Mouse (Mus musculus) heart, embryonic 16.5 days (tissue): Measurements from ENCODE around the gene Fnbp1l. TPM values are rescaled to one million over a fixed set of nuclear protein-coding genes. Genes with fewer than 3 reads are reported as not detected.
A peak's percentile ranks its signal among the peaks of the same experiment; 100 is the strongest.

Experiments used
- ATAC-seq: fragments of 200-750 bp; cut with Nextera tagmentation; replicated peaks from 2 replicates; pipeline ENCODE4 v1.8.0; 2017; ENCODE audit warnings: moderate number of reproducible peaks; ENCODE audit not compliant: insufficient read depth, low FRiP score; ENCODE audit errors: extremely low read depth
- H3K27ac ChIP-seq: fragments of 300-500 bp; sonication (generic); 2 replicates; pipeline ENCODE4 v1.5.1; 2014; ENCODE audit warnings: mild to moderate bottlenecking, low read length, control low read depth, moderate library complexity
- H3K27me3 ChIP-seq: fragments of 300-500 bp; sonication (generic); 2 replicates; pipeline ENCODE4 v1.6.1; 2014; ENCODE audit warnings: low read length, mixed read lengths; ENCODE audit not compliant: control insufficient read depth, insufficient read depth
- H3K36me3 ChIP-seq: fragments of 300-500 bp; sonication (generic); 2 replicates; pipeline ENCODE4 v1.6.1; 2014; ENCODE audit not compliant: control insufficient read depth, insufficient read depth
- H3K4me1 ChIP-seq: fragments of 300-500 bp; sonication (generic); 2 replicates; pipeline ENCODE4 v1.6.1; 2014; ENCODE audit warnings: low read length, mixed read lengths; ENCODE audit not compliant: control insufficient read depth, insufficient read depth
- H3K4me2 ChIP-seq: fragments of 300-500 bp; sonication (generic); 2 replicates; pipeline ENCODE4 v1.6.1; 2014; ENCODE audit warnings: low read depth, mild to moderate bottlenecking, control low read depth, low read length
- H3K4me3 ChIP-seq: fragments of 300-500 bp; sonication (generic); 2 replicates; pipeline ENCODE4 v1.5.1; 2014; ENCODE audit warnings: mild to moderate bottlenecking, control low read depth, low read length
- H3K9ac ChIP-seq: fragments of 300-500 bp; sonication (generic); 2 replicates; pipeline ENCODE4 v1.6.1; 2014; ENCODE audit warnings: low read length, control low read depth
- H3K9me3 ChIP-seq: fragments of 300-500 bp; sonication (generic); replicated peaks from 2 replicates; pipeline ENCODE4 v1.6.1; 2016; ENCODE audit warnings: low read length; ENCODE audit not compliant: control insufficient read depth
- WGBS: fragments of 180-500 bp; shearing (Covaris S2); extraction: QIAGEN DNeasy Blood & Tissue Kit; methylation state at CpG from one replicate; pipeline ENCODE4 v1.1.7; 2014; 5-methylcytosine and 5-hydroxymethylcytosine counted together
- polyA plus RNA-seq: library from polyadenylated mRNA; unstranded; fragments of >200 nt; fragmentation: Nextera tagmentation; extraction: Ambion mirVana; gene quantifications from 2 replicates; pipeline ENCODE4 v1.2.1, GENCODE M21; 2015

Gene Fnbp1l
- 22.9 and 27.5 TPM in 2 replicates for polyA plus RNA-seq

DNA sequence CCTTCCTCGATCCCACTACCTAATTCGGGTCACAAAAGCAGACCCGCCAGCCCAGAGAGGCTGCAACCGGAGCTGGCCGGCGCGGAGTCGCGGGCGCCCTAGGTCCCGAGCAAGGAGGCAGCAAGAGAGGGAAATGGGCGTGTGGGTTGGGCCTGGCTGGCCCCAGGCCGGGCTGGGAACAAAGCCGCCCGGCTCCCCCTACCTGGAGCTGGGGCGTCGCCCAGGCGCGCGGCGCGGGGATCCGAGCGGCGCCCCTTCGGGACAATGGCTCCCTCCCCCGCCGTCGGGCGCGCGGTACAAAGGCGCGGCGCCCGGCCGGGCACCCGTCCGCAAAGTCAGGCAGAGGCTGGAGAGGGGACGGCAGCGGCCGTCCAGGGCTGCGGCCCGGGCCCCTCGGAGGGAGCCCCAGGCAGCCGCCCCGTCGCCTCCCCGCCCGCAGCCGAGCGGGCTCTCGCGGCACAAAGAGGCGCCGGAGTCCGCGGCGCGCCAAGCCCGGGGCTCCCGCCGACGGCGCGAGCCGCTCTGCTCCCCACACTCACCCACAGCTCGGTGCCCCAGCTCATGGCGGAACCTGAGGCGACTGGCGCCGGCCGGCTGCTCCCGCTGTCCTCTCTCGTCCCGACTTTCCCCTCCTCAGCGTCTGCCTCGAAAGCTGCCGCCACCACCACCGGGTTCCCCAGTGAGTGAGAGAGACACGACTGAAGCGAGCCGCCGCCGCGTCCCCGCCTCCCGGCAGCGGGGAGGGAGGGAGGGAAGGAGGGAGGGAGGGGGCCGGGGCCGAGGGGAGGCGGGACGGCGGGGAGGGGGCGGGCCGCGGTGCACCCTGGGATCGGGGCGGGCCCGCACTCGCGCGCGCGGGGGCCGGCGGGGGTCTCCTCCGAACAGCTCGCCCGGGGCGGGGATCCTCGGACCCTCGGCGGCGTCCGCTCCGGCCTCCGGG, at the start of gene Fnbp1l:
Fnbp1l (minus strand) TSS at position 725 of the 940 bp plus-strand sequence.
- ATAC-seq: peak; percentile 88
- peak within 1 kb of the TSS; percentile 91 for H3K4me3 ChIP-seq
- no peaks in the 10 kb centered on the region for H3K9me3 ChIP-seq
- H3K9ac ChIP-seq: peak within 1 kb of the TSS; percentile 97
- peak within 1 kb of the TSS; percentile 98 for H3K27ac ChIP-seq
- under 1% methylated on average over 74 of the region's 118 CpGs for WGBS
- H3K27me3 ChIP-seq: no peaks in the 10 kb centered on the region
- no peaks in the 10 kb centered on the region for H3K36me3 ChIP-seq
- peak within 1 kb of the TSS; percentile 87 for H3K4me2 ChIP-seq
- peaks cover 8% of the 10 kb centered on the region for H3K4me1 ChIP-seq

DNA sequence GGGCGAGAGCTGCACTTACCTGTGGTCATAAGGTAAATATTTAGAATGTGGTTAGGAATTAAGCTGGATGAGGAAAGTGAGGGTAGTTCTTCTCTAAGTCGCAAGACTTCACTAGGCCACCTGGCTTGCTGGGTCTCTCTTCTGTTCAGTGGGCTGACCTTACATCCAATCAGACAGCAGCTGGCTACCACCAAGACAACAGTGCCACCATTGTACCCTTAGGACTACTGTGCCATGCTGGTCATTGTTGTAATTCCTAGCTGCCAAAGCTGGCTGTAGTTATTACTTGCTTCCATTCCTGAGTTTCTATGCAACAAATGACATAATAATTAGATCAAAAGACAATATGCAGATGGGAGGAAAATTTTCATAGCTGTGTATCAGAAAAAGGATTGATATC, 41.3 kb upstream of the Fnbp1l start:
- Histone ChIP-seq H3K27ac (no peak overlapping the region), H3K9ac (no peak overlapping the region), H3K36me3 (no peaks in the 10 kb centered on the region), H3K9me3 (no peaks in the 10 kb centered on the region), H3K4me1 (no peaks in the 10 kb centered on the region), H3K4me2 (no peak overlapping the region), H3K4me3 (no peak overlapping the region), H3K27me3 (no peaks in the 10 kb centered on the region)
- no peak for ATAC-seq
- 75% methylated on average over 2 of the region's 2 CpGs for WGBS

GRCm38 (mm10) chr3:122659261-122659917, 39.9 kb upstream of the Fnbp1l start:
- WGBS: 76% methylated on average over 5 of the region's 5 CpGs
- Histone ChIP-seq H3K9me3 (no peaks in the 10 kb centered on the region), H3K36me3 (no peaks in the 10 kb centered on the region), H3K4me1 (no peaks in the 10 kb centered on the region), H3K4me2 (no peak overlapping the region), H3K27ac (no peak overlapping the region), H3K9ac (no peak overlapping the region), H3K4me3 (no peak overlapping the region), H3K27me3 (no peaks in the 10 kb centered on the region)
- ATAC-seq: no peak

DNA sequence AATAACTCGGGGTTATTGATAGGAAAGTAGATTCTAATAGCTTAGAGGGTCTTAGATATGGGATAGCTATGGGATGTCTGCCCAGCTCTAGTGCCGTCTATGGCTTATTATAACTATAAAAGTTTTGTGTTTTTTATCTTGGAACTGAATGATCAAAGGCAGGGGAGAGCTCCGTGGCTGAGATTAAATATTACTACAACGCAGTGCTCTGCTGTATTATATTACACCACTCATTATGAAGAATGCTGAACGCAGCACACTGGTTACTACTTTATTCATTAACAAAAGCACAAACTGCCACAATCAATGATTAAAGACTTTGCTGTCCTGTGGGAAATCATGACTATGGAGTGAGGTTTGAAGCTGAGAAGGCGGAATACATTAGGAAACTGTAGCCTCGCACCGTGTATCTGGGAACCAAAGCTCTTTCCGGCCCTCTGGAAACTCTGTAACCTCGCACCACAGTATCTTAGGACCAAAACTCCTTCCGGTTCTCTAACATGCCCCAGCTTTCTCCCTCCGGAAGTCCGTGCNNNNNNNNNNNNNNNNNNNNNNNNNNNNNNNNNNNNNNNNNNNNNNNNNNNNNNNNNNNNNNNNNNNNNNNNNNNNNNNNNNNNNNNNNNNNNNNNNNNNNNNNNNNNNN, 27.8 kb upstream of the Fnbp1l start:
- Histone ChIP-seq H3K9ac (no peak overlapping the region), H3K4me2 (peak overlapping the region; percentile 23; the same call in 1 of the 2 replicates)

GRCm38 (mm10) chr3:122640286-122640685, 20.8 kb upstream of the Fnbp1l start:
- Histone ChIP-seq H3K27ac (no peak overlapping the region), H3K9ac (no peak overlapping the region), H3K9me3 (no peaks in the 10 kb centered on the region), H3K27me3 (no peaks in the 10 kb centered on the region), H3K4me3 (no peak overlapping the region), H3K36me3 (no peaks in the 10 kb centered on the region), H3K4me2 (no peak overlapping the region), H3K4me1 (no peaks in the 10 kb centered on the region)
- ATAC-seq: no peak

More for the DNA sequence above, 27.8 kb upstream of the Fnbp1l start:
- H3K4me3 ChIP-seq: no peak overlapping the region
- 55% methylated on average over 13 of the region's 13 CpGs for WGBS
- no peaks in the 10 kb centered on the region for H3K36me3 ChIP-seq
- H3K9me3 ChIP-seq: no peaks in the 10 kb centered on the region
- no peak overlapping the region for H3K27ac ChIP-seq
- ATAC-seq: no peak
- H3K4me1 ChIP-seq: no peaks in the 10 kb centered on the region
- H3K27me3 ChIP-seq: no peaks in the 10 kb centered on the region

GRCm38 (mm10) chr3:122639197-122639475, 19.6 kb upstream of the Fnbp1l start:
- H3K4me1 ChIP-seq: no peaks in the 10 kb centered on the region
- no peak overlapping the region for H3K4me2 ChIP-seq
- H3K27ac ChIP-seq: no peak overlapping the region
- no peaks in the 10 kb centered on the region for H3K27me3 ChIP-seq
- no peak for ATAC-seq
- no peak overlapping the region for H3K4me3 ChIP-seq
- no peak overlapping the region for H3K9ac ChIP-seq
- no peaks in the 10 kb centered on the region for H3K36me3 ChIP-seq
- WGBS: 81% methylated on average over 2 of the region's 2 CpGs
- H3K9me3 ChIP-seq: no peaks in the 10 kb centered on the region

DNA sequence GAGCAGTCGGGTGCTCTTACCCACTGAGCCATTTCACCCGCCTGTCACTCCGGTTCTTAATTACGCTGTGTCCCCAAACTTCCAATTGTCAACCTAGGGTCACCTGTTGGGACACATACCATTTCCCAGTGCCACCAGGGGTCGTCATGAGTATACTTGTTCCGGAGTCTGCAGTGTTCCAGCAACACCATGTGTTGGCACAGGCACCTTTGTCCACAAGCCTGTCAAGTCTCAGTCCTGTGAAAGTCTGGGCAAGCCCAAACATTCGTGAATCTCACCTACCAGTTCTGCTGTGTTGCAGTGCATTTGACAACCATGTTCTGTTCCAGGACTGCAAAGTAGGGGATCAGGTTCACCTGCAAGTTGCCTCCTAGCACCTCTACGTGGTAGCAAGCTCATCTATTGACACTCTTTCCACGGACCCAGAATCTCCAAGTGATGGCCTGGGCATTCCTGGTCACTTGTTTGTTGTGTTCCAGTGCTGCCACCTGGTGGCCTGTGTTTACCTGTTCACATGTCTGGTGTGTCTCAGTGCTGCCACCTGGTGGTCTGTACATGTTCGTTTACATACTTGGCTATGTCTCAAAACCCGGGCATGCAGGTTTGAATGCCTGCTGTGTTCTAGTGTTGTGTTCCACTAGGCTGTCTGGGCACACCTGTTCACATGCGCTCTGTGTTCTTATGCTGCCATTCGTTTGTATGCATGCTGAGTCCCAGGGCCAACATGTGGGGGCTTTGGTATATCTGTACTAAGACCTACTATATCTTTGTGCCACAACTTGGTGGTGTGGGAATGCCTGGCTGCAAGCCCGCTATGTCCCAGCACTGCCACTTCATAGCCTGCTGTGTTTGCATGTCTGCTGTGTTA, 19.0 kb upstream of the Fnbp1l start:
- Histone ChIP-seq H3K36me3 (no peaks in the 10 kb centered on the region), H3K4me1 (no peaks in the 10 kb centered on the region), H3K9me3 (no peaks in the 10 kb centered on the region), H3K27ac (no peak overlapping the region), H3K4me2 (peak overlapping the region; percentile 41), H3K4me3 (no peak overlapping the region), H3K9ac (no peak overlapping the region), H3K27me3 (no peaks in the 10 kb centered on the region)
- ATAC-seq: peak; percentile 64
- WGBS: 36% methylated on average over 14 of the region's 14 CpGs

DNA sequence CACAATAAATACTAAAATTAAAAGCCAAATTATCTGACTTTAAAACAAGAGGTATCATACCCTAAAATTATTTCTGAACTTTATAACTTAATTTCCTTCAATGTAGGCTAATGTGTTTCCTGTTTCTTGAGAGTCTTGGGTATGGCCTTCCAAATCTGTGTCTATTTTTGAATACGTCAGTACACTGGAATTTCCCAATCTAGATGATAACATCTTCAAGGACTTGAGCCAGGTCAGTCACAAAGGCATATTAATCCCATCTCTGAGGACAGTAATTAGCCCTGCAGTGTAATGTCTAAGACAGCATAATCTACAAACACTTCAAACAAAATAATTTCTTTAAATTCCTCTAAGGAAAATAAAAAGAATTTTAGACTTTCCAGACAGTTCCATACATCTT, 17.8 kb upstream of the Fnbp1l start:
- Histone ChIP-seq H3K36me3 (no peaks in the 10 kb centered on the region), H3K9ac (no peak overlapping the region), H3K9me3 (no peaks in the 10 kb centered on the region), H3K4me2 (no peak overlapping the region), H3K4me3 (no peak overlapping the region), H3K4me1 (no peaks in the 10 kb centered on the region), H3K27me3 (no peaks in the 10 kb centered on the region), H3K27ac (no peak overlapping the region)
- 38% methylated on average over 1 of the region's 1 CpGs for WGBS
- no peak for ATAC-seq
